Mouse (Mus musculus) stomach, embryonic 14.5 days (tissue): ENCODE results near the gene Svop. TPM values are rescaled to one million over a fixed set of nuclear protein-coding genes. Genes with fewer than 3 reads are reported as not detected.
A peak's percentile ranks its signal among the peaks of the same experiment; 100 is the strongest.

Experiments used
- ATAC-seq: fragments of 200-750 bp; cut with Nextera tagmentation; 2 replicates; pipeline ENCODE4 v1.8.0; 2017; ENCODE audit warnings: low read depth, moderate TSS enrichment; ENCODE audit not compliant: insufficient number of reproducible peaks, insufficient read depth, low FRiP score
- H3K27ac ChIP-seq: fragments of 300-500 bp; sonication (generic); 2 replicates; pipeline ENCODE4 v1.5.1; 2014; ENCODE audit warnings: mild to moderate bottlenecking, low read length, moderate library complexity, mixed read lengths
- H3K27me3 ChIP-seq: fragments of 300-500 bp; sonication (generic); 2 replicates; pipeline ENCODE4 v1.6.1; 2014; ENCODE audit warnings: low read length, control low read depth, mixed read lengths; ENCODE audit not compliant: control insufficient read depth, insufficient read depth
- H3K36me3 ChIP-seq: fragments of 300-500 bp; sonication (generic); 2 replicates; pipeline ENCODE4 v1.6.1; 2014; ENCODE audit warnings: mild to moderate bottlenecking, control low read depth, low read length, moderate library complexity, mixed read lengths; ENCODE audit not compliant: control insufficient read depth, insufficient read depth
- H3K4me1 ChIP-seq: fragments of 300-500 bp; sonication (generic); 2 replicates; pipeline ENCODE4 v1.6.1; 2014; ENCODE audit warnings: low read length, control low read depth, mixed read lengths; ENCODE audit not compliant: control insufficient read depth, insufficient read depth
- H3K4me2 ChIP-seq: fragments of 300-500 bp; sonication (generic); replicated peaks from 2 replicates; pipeline ENCODE4 v1.6.1; 2014; ENCODE audit warnings: low read depth, low read length, control low read depth
- H3K4me3 ChIP-seq: fragments of 300-500 bp; sonication (generic); 2 replicates; pipeline ENCODE4 v1.5.1; 2014; ENCODE audit warnings: low read depth, low read length, control low read depth
- H3K9ac ChIP-seq: fragments of 300-500 bp; sonication (generic); replicated peaks from 2 replicates; pipeline ENCODE4 v1.6.1; 2014; ENCODE audit warnings: low read depth, mild to moderate bottlenecking, control low read depth, low read length, moderate library complexity, mixed read lengths
- H3K9me3 ChIP-seq: fragments of 300-500 bp; sonication (generic); 2 replicates; pipeline ENCODE4 v1.6.1; 2016; ENCODE audit warnings: low read depth, low read length, control low read depth; ENCODE audit not compliant: control insufficient read depth
- WGBS: fragments of 180-500 bp; shearing (Covaris S2); extraction: QIAGEN DNeasy Blood & Tissue Kit; methylation state at CpG from one replicate; pipeline ENCODE4 v1.1.7; 2014; 5-methylcytosine and 5-hydroxymethylcytosine counted together
- polyA plus RNA-seq: library from polyadenylated mRNA; unstranded; fragments of >200 nt; fragmentation: Nextera tagmentation; extraction: Ambion mirVana; gene quantifications from 2 replicates; pipeline ENCODE4 v1.2.1, GENCODE M21; 2014

The Svop gene
- polyA plus RNA-seq, 1 experiment from 2014 or later: 2.9 TPM

DNA sequence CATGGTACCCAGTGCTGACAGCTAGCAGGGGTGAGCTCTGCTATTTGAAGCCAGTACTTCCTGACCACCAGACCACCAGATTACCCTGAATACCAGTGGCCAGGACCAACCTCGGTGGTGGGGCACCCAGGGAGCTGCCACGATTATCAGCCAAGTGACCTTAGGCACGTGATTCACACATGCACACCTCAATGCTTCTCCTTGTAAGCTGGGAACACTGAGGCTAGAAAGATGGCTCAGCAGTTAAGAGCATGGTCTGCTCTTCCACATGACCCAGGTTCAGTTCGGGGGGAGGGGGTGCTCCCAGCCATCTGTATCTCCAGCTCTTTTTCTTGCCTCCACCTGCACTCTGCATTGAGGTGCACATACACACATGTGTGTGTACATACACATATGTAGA is 82.3 kb downstream of the Svop start:
- Histone ChIP-seq H3K4me1 (no peaks in the 10 kb centered on the region), H3K27me3 (no peaks in the 10 kb centered on the region)
- 67% methylated on average over 4 of the region's 4 CpGs for WGBS

DNA sequence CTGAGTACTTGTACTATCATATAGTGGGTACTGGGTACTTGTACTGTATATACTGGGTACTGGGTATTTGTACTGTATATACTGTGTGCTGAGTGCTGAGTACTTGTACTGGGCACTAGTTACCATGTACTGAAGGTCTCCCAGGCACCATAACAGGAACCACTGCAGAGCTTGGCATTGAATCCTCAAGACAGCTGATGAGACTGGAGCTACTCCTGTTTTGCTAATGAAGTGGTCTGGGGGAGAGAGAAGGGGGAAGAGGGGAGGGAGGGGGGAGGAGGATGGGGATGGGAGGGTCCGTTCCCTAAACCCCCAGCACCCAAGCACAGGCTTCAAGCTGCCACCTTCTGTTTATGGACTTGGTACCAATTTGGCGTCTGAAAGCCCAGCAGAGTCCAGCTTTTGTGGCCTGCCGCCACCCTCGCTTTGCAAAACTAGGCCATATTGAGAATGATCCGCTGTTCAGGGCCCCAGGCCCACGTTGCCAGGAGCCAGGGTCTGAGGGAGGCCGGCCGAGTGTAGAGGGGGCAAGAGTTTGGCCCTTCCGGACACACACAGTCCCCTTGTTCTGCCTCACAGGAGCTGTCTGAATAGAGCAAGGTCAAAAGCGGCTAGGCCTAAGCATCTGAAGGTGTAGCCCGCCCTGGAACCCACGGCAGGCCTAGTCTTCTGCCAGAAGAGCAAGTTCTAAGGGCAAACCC is 83.5 kb downstream of the Svop start:
- H3K9me3 ChIP-seq: no peaks in the 10 kb centered on the region
- H3K4me1 ChIP-seq: no peaks in the 10 kb centered on the region
- H3K36me3 ChIP-seq: no peaks in the 10 kb centered on the region
- no peak for ATAC-seq
- no peak overlapping the region for H3K4me2 ChIP-seq
- H3K4me3 ChIP-seq: no peak overlapping the region
- no peak overlapping the region for H3K9ac ChIP-seq
- no peaks in the 10 kb centered on the region for H3K27me3 ChIP-seq
- H3K27ac ChIP-seq: no peak overlapping the region
- WGBS: 81% methylated on average over 12 of the region's 12 CpGs

More for the DNA sequence above, 82.3 kb downstream of the Svop start:
- ATAC-seq: no peak
- Histone ChIP-seq H3K36me3 (no peaks in the 10 kb centered on the region), H3K4me2 (no peak overlapping the region), H3K9me3 (no peaks in the 10 kb centered on the region), H3K4me3 (no peak overlapping the region), H3K27ac (no peak overlapping the region), H3K9ac (no peak overlapping the region)

DNA sequence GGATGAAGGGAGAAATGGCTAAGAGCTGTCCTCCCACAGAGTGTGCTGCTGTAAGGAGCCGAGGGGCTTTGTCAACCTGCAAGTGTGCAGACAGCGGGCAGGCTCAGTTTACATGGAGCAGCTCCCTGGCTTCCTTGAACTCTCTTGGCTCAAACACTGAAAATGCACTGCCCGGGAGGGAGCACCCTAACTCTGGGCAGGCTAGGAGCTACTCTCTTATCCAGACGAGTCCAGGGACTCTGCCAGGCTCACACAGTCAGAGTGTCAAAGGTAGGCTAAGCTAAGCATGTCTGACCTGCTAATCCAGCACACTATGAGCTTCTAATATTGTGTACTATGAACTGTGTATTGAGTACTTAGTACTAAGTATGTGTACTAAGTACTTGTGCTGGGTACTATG is 84.4 kb downstream of the Svop start:
- no peaks in the 10 kb centered on the region for H3K36me3 ChIP-seq
- no peaks in the 10 kb centered on the region for H3K9me3 ChIP-seq
- no peaks in the 10 kb centered on the region for H3K4me1 ChIP-seq
- H3K27ac ChIP-seq: no peak overlapping the region
- WGBS: 67% methylated on average over 4 of the region's 4 CpGs
- ATAC-seq: no peak
- H3K4me3 ChIP-seq: no peak overlapping the region
- no peak overlapping the region for H3K9ac ChIP-seq
- no peak overlapping the region for H3K4me2 ChIP-seq
- H3K27me3 ChIP-seq: no peaks in the 10 kb centered on the region

DNA sequence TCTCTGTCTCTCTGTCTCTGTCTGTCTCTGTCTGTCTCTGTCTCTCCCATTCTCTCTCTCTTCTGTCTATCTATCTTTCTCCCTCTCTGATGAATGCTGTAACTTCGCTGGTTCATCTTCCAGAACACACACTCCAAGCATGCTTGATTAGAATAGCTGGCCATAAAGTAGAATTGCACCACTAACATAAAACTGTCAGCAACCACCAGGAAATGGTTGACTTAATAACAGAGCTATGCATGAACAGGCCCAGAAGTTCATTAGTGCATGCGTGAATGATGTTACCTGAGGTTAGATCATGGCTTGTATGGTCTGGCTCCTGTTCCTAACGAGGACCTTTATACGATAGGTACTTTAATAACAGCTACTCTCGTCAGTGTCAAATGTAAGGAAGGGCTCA is 86.3 kb downstream of the Svop start:
- no peaks in the 10 kb centered on the region for H3K9me3 ChIP-seq
- no peaks in the 10 kb centered on the region for H3K4me1 ChIP-seq
- no peaks in the 10 kb centered on the region for H3K27me3 ChIP-seq
- no peak overlapping the region for H3K4me2 ChIP-seq
- H3K27ac ChIP-seq: no peak overlapping the region
- H3K36me3 ChIP-seq: no peaks in the 10 kb centered on the region
- 77% methylated on average over 5 of the region's 5 CpGs for WGBS
- no peak for ATAC-seq
- no peak overlapping the region for H3K9ac ChIP-seq
- H3K4me3 ChIP-seq: no peak overlapping the region

DNA sequence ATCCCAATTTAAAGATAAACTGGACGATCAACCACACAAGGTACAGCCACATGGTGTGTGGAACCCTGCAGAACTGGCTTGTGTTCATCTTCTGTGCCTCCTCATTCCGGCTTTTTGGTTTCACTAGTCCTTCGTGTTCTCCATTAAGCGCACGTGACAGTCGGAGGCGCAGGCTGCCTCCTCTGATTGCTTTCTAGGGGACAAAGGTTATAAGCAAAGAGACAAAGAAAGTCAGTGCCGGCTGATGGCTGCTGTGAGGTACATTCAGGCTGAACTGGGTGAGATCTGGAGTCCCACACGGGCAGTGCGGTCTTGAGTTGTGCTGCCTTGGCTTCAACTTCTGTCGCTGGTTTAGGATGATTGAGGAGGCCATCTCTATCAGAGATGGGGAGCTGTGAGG is 86.8 kb downstream of the Svop start:
- no peak overlapping the region for H3K27ac ChIP-seq
- 78% methylated on average over 11 of the region's 11 CpGs for WGBS

DNA sequence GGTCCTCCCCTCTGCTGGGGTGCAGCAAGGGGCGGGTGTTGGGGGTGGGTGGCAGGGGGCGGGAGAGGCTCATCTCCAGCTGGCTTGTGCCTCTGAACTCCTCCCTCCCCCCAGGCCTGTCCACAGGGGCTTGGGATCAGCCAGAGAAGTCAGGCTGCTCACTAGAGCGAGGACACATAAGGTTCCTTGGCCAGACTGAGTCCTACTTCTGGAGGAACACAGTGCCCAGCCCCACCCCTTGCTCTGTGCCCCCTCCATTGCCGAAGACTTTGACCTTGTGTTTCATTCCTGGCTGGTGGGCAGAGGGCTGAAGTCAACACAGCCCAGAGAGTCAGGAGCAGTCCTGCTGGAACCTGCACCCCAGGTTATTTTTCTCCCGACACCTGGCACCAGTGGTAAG is 87.8 kb downstream of the Svop start, which contains the start of gene Dao:
TSS of gene Dao (plus strand) at position 162 of the 400 bp plus-strand sequence.
- H3K9ac ChIP-seq: no peak within 1 kb of the TSS
- no peak for ATAC-seq
- H3K4me2 ChIP-seq: no peak within 1 kb of the TSS
- WGBS: 45% methylated on average over 5 of the region's 5 CpGs
- H3K36me3 ChIP-seq: no peaks in the 10 kb centered on the region
- no peaks in the 10 kb centered on the region for H3K9me3 ChIP-seq
- no peak within 1 kb of the TSS for H3K27ac ChIP-seq
- no peaks in the 10 kb centered on the region for H3K4me1 ChIP-seq
- H3K4me3 ChIP-seq: no peak within 1 kb of the TSS
- no peaks in the 10 kb centered on the region for H3K27me3 ChIP-seq

More for the DNA sequence above, 86.8 kb downstream of the Svop start:
- no peaks in the 10 kb centered on the region for H3K27me3 ChIP-seq
- H3K9me3 ChIP-seq: no peaks in the 10 kb centered on the region
- H3K4me3 ChIP-seq: no peak overlapping the region
- no peak overlapping the region for H3K9ac ChIP-seq
- H3K36me3 ChIP-seq: no peaks in the 10 kb centered on the region
- no peaks in the 10 kb centered on the region for H3K4me1 ChIP-seq
- no peak overlapping the region for H3K4me2 ChIP-seq
- no peak for ATAC-seq

DNA sequence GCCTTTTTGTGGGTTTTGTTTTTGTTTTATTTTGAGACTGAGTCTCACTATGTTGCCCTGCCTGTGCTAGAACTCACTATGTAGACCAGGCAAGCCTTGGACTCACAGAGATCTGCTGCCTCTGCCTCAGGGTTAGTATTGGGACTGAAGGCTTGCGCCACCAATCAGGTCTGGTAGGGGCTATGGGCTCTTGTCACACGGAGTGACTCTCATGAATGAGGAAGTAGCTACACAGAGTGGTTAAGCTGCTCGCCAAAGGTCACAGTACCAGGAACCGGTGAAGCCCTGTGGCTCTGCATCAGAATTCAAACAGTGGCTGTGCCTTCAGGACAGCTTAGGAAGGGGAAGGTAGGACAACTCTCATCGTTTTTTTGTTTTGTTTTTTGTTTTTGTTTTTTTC is 92.0 kb downstream of the Svop start:
- H3K9me3 ChIP-seq: no peaks in the 10 kb centered on the region
- no peak overlapping the region for H3K4me3 ChIP-seq
- no peak for ATAC-seq
- 60% methylated on average over 5 of the region's 5 CpGs for WGBS
- no peak overlapping the region for H3K4me2 ChIP-seq
- H3K36me3 ChIP-seq: no peaks in the 10 kb centered on the region
- no peaks in the 10 kb centered on the region for H3K27me3 ChIP-seq
- H3K4me1 ChIP-seq: 0 out of 2 replicates have a peak, but pooled peaks cover under 1% of the 10 kb centered on the region
- no peak overlapping the region for H3K27ac ChIP-seq
- H3K9ac ChIP-seq: no peak overlapping the region

DNA sequence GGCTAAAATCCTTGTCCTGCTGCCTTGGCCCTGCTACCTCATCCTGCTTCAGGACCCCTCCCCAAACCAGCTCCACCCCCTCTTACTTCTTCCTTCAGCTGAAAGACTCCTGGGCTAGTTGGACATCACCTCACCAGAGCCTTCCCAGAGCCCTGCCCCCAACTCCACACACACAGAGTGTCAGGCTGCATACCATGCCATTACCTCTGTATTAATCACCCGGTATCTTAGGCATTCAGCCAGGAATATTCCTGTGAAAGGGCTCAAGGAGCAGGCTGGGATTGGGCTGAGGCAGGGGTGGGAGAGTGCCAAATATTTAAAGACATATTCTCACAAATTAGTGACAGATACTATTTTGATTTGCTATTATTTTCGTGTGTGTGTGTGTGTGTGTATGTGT is 94.9 kb downstream of the Svop start:
- Histone ChIP-seq H3K4me3 (no peak overlapping the region), H3K4me2 (no peak overlapping the region), H3K4me1 (peaks cover 10% of the 10 kb centered on the region; the same call in 1 of the 2 replicates), H3K27ac (peak overlapping the region; percentile 33; the same call in 1 of the 2 replicates), H3K27me3 (no peaks in the 10 kb centered on the region), H3K9ac (no peak overlapping the region), H3K36me3 (no peaks in the 10 kb centered on the region), H3K9me3 (no peaks in the 10 kb centered on the region)
- WGBS: 28% methylated on average over 2 of the region's 2 CpGs
- ATAC-seq: no peak
